Mouse (Mus musculus): ENCODE measurements around the gene Ndc1. TPM values are rescaled to one million over a fixed set of nuclear protein-coding genes. Genes with fewer than 3 reads are reported as not detected.

The Ndc1 gene
- polyA plus RNA-seq, 1 experiment from 2014 or later, result 26.2 TPM

DNA sequence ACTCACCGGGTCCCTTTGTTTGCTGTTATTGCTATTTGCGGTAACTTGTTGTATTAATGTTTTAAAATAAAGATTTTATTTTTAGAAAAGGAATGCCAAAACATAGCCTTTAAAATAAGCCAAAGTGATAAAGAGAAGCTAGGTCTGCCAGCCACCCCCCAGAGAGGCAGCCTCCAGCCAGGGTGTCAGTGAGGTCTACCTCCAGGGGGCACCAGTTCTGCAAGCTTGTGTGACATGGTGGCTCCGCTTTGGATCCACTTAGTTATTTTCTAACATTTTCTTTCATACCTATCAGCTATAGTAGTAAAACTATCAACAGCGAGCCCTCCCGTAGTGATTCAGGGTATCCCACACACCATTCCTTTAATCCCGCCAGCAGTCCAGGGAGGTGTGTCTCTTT is 80.9 kb downstream of the Ndc1 start:
- 88% methylated on average over 6 of the region's 6 CpGs for WGBS
- H3K36me3 ChIP-seq, result no peaks in the 10 kb centered on the region
- no peak for ATAC-seq (ENCODE audit: insufficient read depth, low FRiP score, low read depth)

DNA sequence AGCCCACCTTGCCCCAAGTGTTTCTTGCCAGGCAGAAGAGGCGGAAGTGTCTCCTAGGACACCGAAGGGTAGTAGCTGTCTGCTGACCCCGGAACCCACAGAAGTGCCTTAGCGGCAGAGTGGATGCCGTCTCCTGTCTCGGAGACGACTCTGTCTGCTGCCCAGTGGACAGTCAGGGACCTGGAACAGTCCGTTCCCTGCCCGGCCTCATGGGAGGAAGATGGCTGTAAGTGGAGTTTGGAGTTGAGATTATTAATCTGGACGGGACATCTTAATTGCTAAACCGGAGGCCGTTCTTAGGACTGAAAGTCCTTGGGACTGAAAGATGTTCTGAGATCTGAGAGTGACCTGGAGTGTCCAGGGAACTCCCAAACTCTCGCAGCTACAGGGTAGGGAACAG is 81.9 kb downstream of the Ndc1 start:
- no peak overlapping the region for H3K4me2 ChIP-seq
- H3K27ac ChIP-seq, result no peak overlapping the region
- 82% methylated on average over 13 of the region's 13 CpGs for WGBS
- H3K4me3 ChIP-seq (replicated peaks), result no peak overlapping the region
- no peaks in the 10 kb centered on the region for H3K9me3 ChIP-seq
- H3K36me3 ChIP-seq, result no peaks in the 10 kb centered on the region
- ATAC-seq (ENCODE audit: insufficient read depth, low FRiP score, low read depth), result no peak
- no peak overlapping the region for H3K9ac ChIP-seq
- H3K27me3 ChIP-seq (replicated peaks), result peaks cover 18% of the 10 kb centered on the region
- 0 out of 2 replicates have a peak, but pooled peaks cover 5% of the 10 kb centered on the region for H3K4me1 ChIP-seq

More for the DNA sequence above, 80.9 kb downstream of the Ndc1 start:
- Histone ChIP-seq H3K27me3 (replicated peaks) (peaks cover 22% of the 10 kb centered on the region), H3K9ac (no peak overlapping the region), H3K4me3 (replicated peaks) (no peak overlapping the region), H3K9me3 (no peaks in the 10 kb centered on the region), H3K4me2 (no peak overlapping the region), H3K4me1 (0 out of 2 replicates have a peak, but pooled peaks cover 3% of the 10 kb centered on the region), H3K27ac (no peak overlapping the region)

DNA sequence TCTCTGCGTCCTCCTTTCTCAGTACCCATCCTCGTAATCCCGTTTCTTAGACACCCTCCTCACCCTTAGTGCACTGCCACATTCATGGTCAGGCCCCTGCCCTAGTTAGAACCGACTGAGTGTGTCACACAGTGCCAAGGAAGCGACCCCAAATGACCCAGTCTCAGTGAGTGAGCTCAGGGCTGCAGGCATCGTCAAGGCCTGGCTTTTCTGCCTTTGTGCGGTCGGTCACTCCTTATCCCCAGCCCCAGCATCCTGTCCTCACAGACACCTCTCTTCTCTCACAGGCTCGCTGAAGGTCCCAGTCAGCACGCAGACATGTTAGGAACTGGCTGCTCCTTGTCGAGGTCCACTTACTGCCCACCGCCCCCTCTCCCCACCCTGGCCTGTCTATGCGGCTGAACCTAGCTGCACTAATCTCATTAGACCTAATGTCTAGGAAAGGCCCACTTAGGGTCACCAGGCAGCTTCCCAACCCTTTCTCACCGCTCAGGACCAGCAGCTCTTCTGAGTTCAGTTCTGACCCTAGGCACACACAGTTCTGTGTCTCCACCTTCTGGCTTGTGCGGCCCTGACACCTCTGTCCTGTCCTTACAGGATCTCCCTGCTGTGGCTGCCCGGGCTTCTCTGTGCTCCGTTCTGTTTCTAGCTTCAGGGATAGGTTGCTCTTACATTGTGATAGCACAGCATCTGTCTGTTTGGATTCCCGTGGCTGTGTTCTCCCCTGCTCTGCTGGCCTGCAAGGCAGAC is 84.9 kb downstream of the Ndc1 start:
- no peaks in the 10 kb centered on the region for H3K9me3 ChIP-seq
- peaks cover 7% of the 10 kb centered on the region; the same call in 1 of the 2 replicates for H3K27me3 ChIP-seq (replicated peaks)
- no peak overlapping the region for H3K4me2 ChIP-seq
- no peak overlapping the region for H3K4me3 ChIP-seq (replicated peaks)
- H3K4me1 ChIP-seq, result peaks cover 8% of the 10 kb centered on the region; the same call in 1 of the 2 replicates
- no peak overlapping the region for H3K9ac ChIP-seq
- H3K27ac ChIP-seq, result no peak overlapping the region
- no peaks in the 10 kb centered on the region for H3K36me3 ChIP-seq
- 77% methylated on average over 18 of the region's 18 CpGs for WGBS
- no peak for ATAC-seq (ENCODE audit: insufficient read depth, low FRiP score, low read depth)

DNA sequence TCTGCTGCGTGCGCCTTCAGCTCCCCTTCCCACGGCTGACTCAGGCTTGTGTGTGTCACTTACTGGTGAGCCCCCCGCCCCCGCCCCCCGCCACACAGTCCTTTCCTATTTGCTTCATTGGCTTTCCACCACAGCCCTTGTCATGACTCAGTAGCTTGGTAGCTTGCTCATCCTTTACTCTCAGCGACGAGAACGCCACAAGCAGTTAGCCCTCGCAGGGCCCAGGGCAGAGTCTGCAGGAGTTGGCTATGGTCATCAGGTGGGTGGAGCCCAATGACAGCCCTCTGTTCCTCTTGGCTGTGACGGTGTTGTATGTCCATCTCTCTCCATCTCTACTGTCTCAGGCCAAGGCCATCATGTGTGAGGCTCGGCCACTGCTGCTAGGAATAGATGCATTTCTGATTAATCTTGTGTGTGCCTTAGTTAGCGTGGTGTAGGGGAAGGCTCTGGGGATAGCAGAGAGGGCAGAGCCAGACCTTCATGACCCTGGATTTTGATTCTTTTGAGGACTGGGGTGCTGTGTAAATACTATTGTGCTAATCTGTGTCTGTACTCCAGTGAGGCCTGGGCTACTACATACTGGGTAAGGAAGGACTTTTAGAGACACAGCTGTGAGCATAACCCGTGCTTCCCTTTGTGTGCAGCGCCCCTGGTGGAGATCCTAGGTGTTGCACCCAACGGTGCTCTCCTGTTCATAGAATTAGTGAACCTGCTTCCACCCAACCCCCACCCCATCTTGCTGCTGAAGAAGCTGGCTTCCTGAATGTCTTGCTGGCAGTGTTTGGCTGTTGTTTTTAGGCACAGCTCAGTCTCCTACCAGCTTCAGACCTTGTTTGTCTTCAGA is 85.8 kb downstream of the Ndc1 start:
- WGBS, result 65% methylated on average over 16 of the region's 16 CpGs
- Histone ChIP-seq H3K4me3 (replicated peaks) (no peak overlapping the region), H3K27ac (no peak overlapping the region), H3K4me1 (peaks cover 12% of the 10 kb centered on the region; the same call in 1 of the 2 replicates), H3K4me2 (no peak overlapping the region), H3K9ac (no peak overlapping the region), H3K36me3 (no peaks in the 10 kb centered on the region), H3K9me3 (no peaks in the 10 kb centered on the region), H3K27me3 (replicated peaks) (peaks cover 3% of the 10 kb centered on the region; the same call in 1 of the 2 replicates)
- ATAC-seq (ENCODE audit: insufficient read depth, low FRiP score, low read depth), result no peak

DNA sequence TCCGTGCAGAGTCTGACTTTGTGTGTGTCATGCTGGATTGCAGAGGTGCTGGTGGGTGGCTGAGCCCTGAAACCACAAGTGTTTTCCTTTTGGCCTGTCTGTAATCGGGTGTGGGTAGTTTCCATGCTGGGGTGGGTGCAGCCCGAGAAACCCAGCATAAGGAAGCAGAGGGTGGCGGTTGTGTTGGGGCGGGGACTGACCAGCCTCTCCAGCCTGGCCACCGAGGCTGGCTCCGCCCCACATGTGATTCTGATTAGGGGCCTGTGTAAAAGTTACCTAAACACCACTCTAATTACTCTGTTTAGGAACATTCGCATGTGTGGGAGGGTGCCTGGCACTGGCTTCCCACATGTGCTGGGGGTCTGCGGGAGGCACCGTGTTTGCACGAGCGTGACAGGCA is 90.0 kb downstream of the Ndc1 start:
- Histone ChIP-seq H3K27ac (no peak overlapping the region), H3K27me3 (replicated peaks) (no peaks in the 10 kb centered on the region), H3K4me3 (replicated peaks) (no peak overlapping the region), H3K36me3 (no peaks in the 10 kb centered on the region), H3K9ac (no peak overlapping the region), H3K4me1 (peaks cover 12% of the 10 kb centered on the region; the same call in 1 of the 2 replicates), H3K9me3 (no peaks in the 10 kb centered on the region), H3K4me2 (no peak overlapping the region)
- WGBS, result 57% methylated on average over 12 of the region's 12 CpGs
- ATAC-seq (ENCODE audit: insufficient read depth, low FRiP score, low read depth), result no peak

DNA sequence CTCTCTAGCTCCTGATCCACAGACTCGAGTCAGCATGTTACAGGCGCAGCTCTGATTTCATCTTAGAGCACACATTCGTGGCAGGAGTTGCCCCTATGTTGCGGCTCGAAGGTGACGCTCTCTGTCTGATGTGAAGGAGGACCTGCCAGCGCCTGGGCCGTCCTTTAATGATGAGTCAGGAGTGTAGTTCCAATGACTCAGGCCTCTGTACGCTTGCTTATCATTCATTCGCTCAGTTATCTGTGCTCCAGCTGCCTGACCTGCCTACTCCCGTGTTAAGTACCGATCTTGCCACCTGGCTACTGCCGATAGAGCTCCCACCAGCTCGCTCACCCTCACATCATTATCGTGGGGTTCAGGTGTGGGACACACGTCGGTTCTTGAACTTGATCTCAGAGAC is 91.3 kb downstream of the Ndc1 start:
- ATAC-seq (ENCODE audit: insufficient read depth, low FRiP score, low read depth), result peak; percentile 78
- Histone ChIP-seq H3K27me3 (replicated peaks) (no peaks in the 10 kb centered on the region), H3K27ac (no peak overlapping the region), H3K9ac (no peak overlapping the region), H3K36me3 (no peaks in the 10 kb centered on the region), H3K4me3 (replicated peaks) (no peak overlapping the region), H3K4me1 (peaks cover 7% of the 10 kb centered on the region; the same call in 1 of the 2 replicates), H3K4me2 (no peak overlapping the region), H3K9me3 (no peaks in the 10 kb centered on the region)
- WGBS, result 69% methylated on average over 17 of the region's 17 CpGs

DNA sequence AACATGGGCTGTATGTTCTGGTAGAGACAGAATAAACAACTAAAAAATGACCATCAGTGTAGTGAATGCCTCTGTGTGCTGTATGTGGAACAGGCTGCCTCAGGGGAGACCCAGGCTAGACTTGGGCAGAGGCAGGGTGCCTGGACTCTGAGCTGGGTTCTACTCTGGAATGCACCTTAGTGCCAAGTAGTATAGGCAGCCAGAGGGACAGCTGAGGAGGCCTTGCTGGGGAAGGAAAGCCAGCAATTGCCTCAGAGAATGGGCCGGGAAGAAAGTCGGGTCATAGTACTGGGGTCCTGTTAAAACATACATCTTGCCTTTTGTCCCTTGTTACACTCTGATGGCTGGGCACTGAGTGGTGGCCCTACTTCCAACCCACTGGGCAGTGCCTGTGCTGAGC is 91.9 kb downstream of the Ndc1 start:
- Histone ChIP-seq H3K9me3 (no peaks in the 10 kb centered on the region), H3K4me2 (no peak overlapping the region), H3K9ac (no peak overlapping the region), H3K27ac (no peak overlapping the region), H3K4me1 (peaks cover 7% of the 10 kb centered on the region; the same call in 1 of the 2 replicates), H3K36me3 (no peaks in the 10 kb centered on the region), H3K27me3 (replicated peaks) (no peaks in the 10 kb centered on the region), H3K4me3 (replicated peaks) (no peak overlapping the region)
- no peak for ATAC-seq (ENCODE audit: insufficient read depth, low FRiP score, low read depth)
- WGBS, result 80% methylated on average over 2 of the region's 2 CpGs

DNA sequence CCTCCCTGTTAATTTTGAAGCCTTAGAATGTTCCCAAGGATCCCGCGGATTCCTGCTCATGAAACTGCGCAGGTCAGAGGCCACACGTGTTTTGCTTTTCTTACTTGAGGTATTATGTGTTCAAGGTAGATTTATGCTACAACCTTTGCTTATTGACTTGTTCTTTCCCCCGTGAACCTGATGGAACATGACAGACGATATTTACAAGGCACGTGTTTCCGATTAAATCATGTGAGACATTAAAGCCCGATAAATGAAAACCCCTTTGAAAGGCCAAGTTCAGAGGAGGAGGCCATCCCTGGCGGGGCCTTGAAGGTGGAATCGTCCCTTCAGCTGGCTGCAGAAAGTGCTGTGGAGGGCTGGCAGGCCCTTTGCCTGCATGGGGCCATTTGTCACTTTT is 92.9 kb downstream of the Ndc1 start:
- Histone ChIP-seq H3K4me2 (no peak overlapping the region), H3K4me1 (peaks cover 7% of the 10 kb centered on the region; the same call in 1 of the 2 replicates), H3K27me3 (replicated peaks) (no peaks in the 10 kb centered on the region), H3K9ac (no peak overlapping the region), H3K9me3 (no peaks in the 10 kb centered on the region), H3K4me3 (replicated peaks) (no peak overlapping the region), H3K27ac (no peak overlapping the region), H3K36me3 (no peaks in the 10 kb centered on the region)
- no peak for ATAC-seq (ENCODE audit: insufficient read depth, low FRiP score, low read depth)
- 72% methylated on average over 11 of the region's 11 CpGs for WGBS

Small RNAs within 50 kb of the gene (microRNA-seq; reads per million reads assigned to microRNA genes)
- not detected for gene Gm24804

Other genes with a start within 250 kb of the Ndc1 start
- 386 and 427 TPM in 2 replicates for gene Tmem59, start 189.4 kb upstream of the Ndc1 start, polyA plus RNA-seq (2015; fragmentation: Nextera tagmentation; extraction: Ambion mirVana)
- gene Tceanc2, start 188.7 kb upstream of the Ndc1 start, polyA plus RNA-seq (2015; fragmentation: Nextera tagmentation; extraction: Ambion mirVana), result 16.4 and 30.4 TPM in 2 replicates
- gene Ldlrad1, start 158.6 kb upstream of the Ndc1 start, polyA plus RNA-seq (2015; fragmentation: Nextera tagmentation; extraction: Ambion mirVana), result not detected in 2 replicates
- gene Lrrc42, start 114.3 kb upstream of the Ndc1 start, polyA plus RNA-seq (2015; fragmentation: Nextera tagmentation; extraction: Ambion mirVana), result 54.4 TPM in 2 replicates
- 32.3 and 34.4 TPM in 2 replicates for gene Hspb11, start 114.2 kb upstream of the Ndc1 start, polyA plus RNA-seq (2015; fragmentation: Nextera tagmentation; extraction: Ambion mirVana)
- 0.31 and 0.57 TPM in 2 replicates for gene Dio1, start 60.6 kb upstream of the Ndc1 start, polyA plus RNA-seq (2015; fragmentation: Nextera tagmentation; extraction: Ambion mirVana)
- 58.2 and 59.1 TPM in 2 replicates for gene Yipf1, start 53.4 kb upstream of the Ndc1 start, polyA plus RNA-seq (2015; fragmentation: Nextera tagmentation; extraction: Ambion mirVana)
- 0.49 and 1.1 TPM in 2 replicates for gene Glis1, start 66.8 kb downstream of the Ndc1 start, polyA plus RNA-seq (2015; fragmentation: Nextera tagmentation; extraction: Ambion mirVana)

All from stomach, embryonic 15.5 days (tissue).